Mouse (Mus musculus): ENCODE measurements around the gene Agk.

The Agk gene

GRCm38 (mm10) chr6:40443281-40443928 is 118.4 kb downstream of the Agk start:
- no peak for DNase-seq (ENCODE audit: low read depth, low spot score)

Data from embryo, embryonic 11.5 days (tissue).